Mouse (Mus musculus) heart, embryonic 14.5 days (tissue): ENCODE data around the gene Mat1a. TPM values are rescaled to one million over a fixed set of nuclear protein-coding genes. Genes with fewer than 3 reads are reported as not detected.

ENCODE experiments used
- ATAC-seq: fragments of 200-750 bp; cut with Nextera tagmentation; 2 replicates; pipeline ENCODE4 v1.8.0; 2017; ENCODE audit warnings: low read depth, moderate TSS enrichment; ENCODE audit not compliant: insufficient number of reproducible peaks, insufficient read depth, low FRiP score
- H3K27ac ChIP-seq, 2 experiments: fragments of 200-500 bp in 1 of 2; fragments of 300-500 bp in 1 of 2; sonication (generic) in 1 of 2; replicated peaks in 1 of 2; 2 replicates each; pipeline ENCODE4 v1.5.1; 2012 to 2014; ENCODE audit warnings: low read depth in 2 of 2, low read length in 2 of 2, control low read depth in 1 of 2, mild to moderate bottlenecking in 1 of 2, mixed read lengths in 1 of 2; ENCODE audit not compliant: control insufficient read depth in 1 of 2, insufficient read depth in 1 of 2
- H3K27me3 ChIP-seq: fragments of 300-500 bp; sonication (generic); 2 replicates; pipeline ENCODE4 v1.6.1; 2014; ENCODE audit warnings: mild to moderate bottlenecking, low read length, control low read depth; ENCODE audit not compliant: control insufficient read depth, insufficient read depth
- H3K36me3 ChIP-seq: fragments of 300-500 bp; sonication (generic); 2 replicates; pipeline ENCODE4 v1.6.1; 2014; ENCODE audit warnings: mild to moderate bottlenecking, control low read depth, low read length, mixed read lengths; ENCODE audit not compliant: control insufficient read depth, insufficient read depth
- H3K4me1 ChIP-seq, 2 experiments: fragments of 200-500 bp in 1 of 2; fragments of 300-500 bp in 1 of 2; sonication (generic) in 1 of 2; 2 replicates each; pipeline ENCODE4 v1.6.1; 2012 to 2014; ENCODE audit warnings: low read length in 2 of 2, control low read depth in 1 of 2, mixed read lengths in 1 of 2; ENCODE audit not compliant: control insufficient read depth in 2 of 2, insufficient read depth in 2 of 2
- H3K4me2 ChIP-seq: fragments of 300-500 bp; sonication (generic); 2 replicates; pipeline ENCODE4 v1.6.1; 2014; ENCODE audit warnings: mild to moderate bottlenecking, low read length
- H3K4me3 ChIP-seq, 2 experiments: fragments of 200-500 bp in 1 of 2; fragments of 300-500 bp in 1 of 2; sonication (generic) in 1 of 2; 2 replicates each; pipeline ENCODE4 v1.5.1; 2012 to 2014; ENCODE audit warnings: low read length in 2 of 2, mild to moderate bottlenecking in 2 of 2, control low read depth in 1 of 2, low read depth in 1 of 2, moderate library complexity in 1 of 2; ENCODE audit not compliant: control insufficient read depth in 1 of 2, insufficient read depth in 1 of 2
- H3K9ac ChIP-seq: fragments of 300-500 bp; sonication (generic); 2 replicates; pipeline ENCODE4 v1.6.1; 2014; ENCODE audit warnings: mild to moderate bottlenecking, low read length
- H3K9me3 ChIP-seq: fragments of 300-500 bp; sonication (generic); 2 replicates; pipeline ENCODE4 v1.6.1; 2016; ENCODE audit warnings: low read length, control low read depth; ENCODE audit not compliant: control insufficient read depth
- WGBS: fragments of 180-500 bp; shearing (Covaris S2); extraction: QIAGEN DNeasy Blood & Tissue Kit; methylation state at CpG from one replicate; pipeline ENCODE4 v1.1.7; 2014; 5-methylcytosine and 5-hydroxymethylcytosine counted together
- polyA plus RNA-seq: library from polyadenylated mRNA; unstranded; fragments of >200 nt; fragmentation: Nextera tagmentation; extraction: Ambion mirVana; gene quantifications from 2 replicates; pipeline ENCODE4 v1.2.1, GENCODE M21; 2014

The Mat1a gene
- 0.63 and 0.82 TPM in 2 replicates for polyA plus RNA-seq

DNA sequence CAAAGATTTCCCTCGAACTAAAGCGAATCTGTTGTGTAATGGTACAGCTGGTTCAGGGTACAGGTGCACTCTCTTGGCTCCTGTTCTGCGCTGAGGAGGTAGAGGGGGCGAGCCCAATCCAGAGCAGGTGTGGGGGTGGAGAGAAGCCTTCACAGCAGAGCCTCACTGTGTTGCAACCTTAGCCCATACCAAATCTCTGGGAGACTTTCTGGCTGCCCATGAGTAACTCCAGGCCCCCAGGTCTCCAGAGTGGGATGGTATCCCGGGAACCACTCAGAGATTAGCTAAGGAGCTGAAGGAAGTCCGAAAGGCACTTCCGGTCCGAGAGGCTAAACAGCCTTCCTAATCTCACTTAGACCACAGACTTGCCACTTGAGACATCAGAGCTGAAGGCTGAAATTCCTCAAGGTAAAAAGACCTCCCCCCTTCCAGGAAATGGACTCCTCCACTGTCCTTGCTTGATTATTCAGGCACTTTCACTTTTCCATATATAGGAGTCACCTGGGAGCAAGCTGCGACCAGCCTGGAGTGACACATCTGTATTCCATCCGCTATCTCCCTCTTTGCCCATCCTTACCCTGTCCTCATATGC, at the start of gene Mat1a:
Gene Mat1a, plus strand, starts transcription at position 183 of the 592 bp plus-strand sequence.
- WGBS = 40% methylated on average over 10 of the region's 10 CpGs
- Histone ChIP-seq H3K4me3 (peak within 1 kb of the TSS; percentile 8 to 17; a peak in 3 of 4 replicates), H3K27me3 (no peaks in the 10 kb centered on the region), H3K4me1 (peaks cover 0 to 4% of the 10 kb centered on the region in 2 experiments; a peak in 2 of 4 replicates), H3K36me3 (no peaks in the 10 kb centered on the region), H3K9me3 (no peaks in the 10 kb centered on the region), H3K27ac (no peak within 1 kb of the TSS), H3K9ac (0 out of 2 replicates have a peak within 1 kb of the TSS, but pooled peaks have one; percentile 2), H3K4me2 (peak within 1 kb of the TSS; percentile 54)
- ATAC-seq = no peak

DNA sequence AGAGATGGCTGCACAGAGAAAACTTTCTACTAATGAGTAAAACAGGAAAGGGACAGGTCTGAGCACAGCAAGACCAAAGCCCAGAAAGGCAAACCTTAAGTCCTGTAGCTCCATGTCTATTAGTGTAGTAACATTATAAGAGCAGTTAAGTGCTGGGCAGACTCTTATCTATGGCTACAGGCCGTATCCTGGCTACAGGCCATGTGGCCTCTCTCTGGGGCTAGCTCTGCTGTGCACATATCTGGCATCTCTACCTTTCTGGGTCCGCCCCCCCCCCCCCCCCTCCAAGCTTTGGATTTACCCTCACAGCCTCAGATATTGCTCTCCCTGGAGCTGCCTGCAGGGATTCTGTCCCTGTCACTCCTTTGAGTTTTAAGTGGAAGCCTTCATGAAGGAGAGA, 39.7 kb upstream of the Mat1a start:
- Histone ChIP-seq H3K27ac (peak overlapping the region in 1 of 2 experiments; percentile 44; a peak in 1 of 4 replicates), H3K9ac (no peak overlapping the region), H3K27me3 (no peaks in the 10 kb centered on the region), H3K9me3 (no peaks in the 10 kb centered on the region), H3K36me3 (no peaks in the 10 kb centered on the region), H3K4me1 (peaks cover 2 to 7% of the 10 kb centered on the region in 2 experiments), H3K4me3 (no peak overlapping the region), H3K4me2 (no peak overlapping the region)
- peak; percentile 59; the same call in 1 of the 2 replicates for ATAC-seq
- 10% methylated on average over 2 of the region's 2 CpGs for WGBS

GRCm38 (mm10) chr14:41066416-41066815, 38.4 kb upstream of the Mat1a start:
- H3K4me2 ChIP-seq = no peak overlapping the region
- H3K27ac ChIP-seq = no peak overlapping the region
- no peaks in the 10 kb centered on the region for H3K36me3 ChIP-seq
- H3K4me1 ChIP-seq = peaks cover 2 to 7% of the 10 kb centered on the region in 2 experiments
- WGBS = 19% methylated on average over 1 of the region's 1 CpGs
- H3K9me3 ChIP-seq = no peaks in the 10 kb centered on the region
- no peaks in the 10 kb centered on the region for H3K27me3 ChIP-seq
- H3K4me3 ChIP-seq = no peak overlapping the region
- ATAC-seq = no peak
- H3K9ac ChIP-seq = no peak overlapping the region

DNA sequence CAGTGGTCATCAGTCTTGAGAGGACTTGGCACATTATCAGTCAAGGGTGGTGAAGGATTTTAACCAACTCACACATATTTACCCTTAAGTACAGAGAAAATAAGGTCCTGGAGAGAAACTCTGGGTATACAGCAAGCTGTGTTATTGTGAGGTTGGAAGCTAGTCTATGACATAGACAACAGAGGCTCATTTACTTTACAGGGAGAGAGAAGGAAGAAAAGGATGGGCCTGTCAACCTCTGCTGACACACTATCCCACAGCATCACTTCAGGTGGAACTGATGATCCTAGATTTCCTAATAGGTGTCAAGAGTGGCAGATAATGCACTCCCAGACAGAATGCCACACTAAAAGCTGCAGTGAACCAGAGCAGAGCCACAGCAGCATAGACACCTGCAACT, 35.7 kb upstream of the Mat1a start, which contains the start of gene Dydc2:
Gene Dydc2, minus strand, starts transcription at position 101 of the 400 bp plus-strand sequence.
- H3K9ac ChIP-seq = no peak within 1 kb of the TSS
- H3K4me1 ChIP-seq = peaks cover 6 to 12% of the 10 kb centered on the region in 2 experiments
- H3K27me3 ChIP-seq = no peaks in the 10 kb centered on the region
- H3K27ac ChIP-seq = no peak within 1 kb of the TSS
- no peaks in the 10 kb centered on the region for H3K9me3 ChIP-seq
- no peaks in the 10 kb centered on the region for H3K36me3 ChIP-seq
- no peak within 1 kb of the TSS for H3K4me3 ChIP-seq
- no peak for ATAC-seq
- H3K4me2 ChIP-seq = no peak within 1 kb of the TSS

GRCm38 (mm10) chr14:41070343-41070742, 34.5 kb upstream of the Mat1a start:
- Histone ChIP-seq H3K27ac (no peak overlapping the region), H3K4me2 (no peak overlapping the region), H3K4me3 (no peak overlapping the region), H3K9ac (no peak overlapping the region), H3K9me3 (no peaks in the 10 kb centered on the region), H3K36me3 (no peaks in the 10 kb centered on the region), H3K4me1 (peaks cover 5 to 6% of the 10 kb centered on the region in 2 experiments), H3K27me3 (no peaks in the 10 kb centered on the region)
- 77% methylated on average over 3 of the region's 3 CpGs for WGBS
- no peak for ATAC-seq

GRCm38 (mm10) chr14:41072229-41072943, 32.4 kb upstream of the Mat1a start, which contains the start of gene Dydc1:
TSS of gene Dydc1 (plus strand) at chr14:41072911.
- Histone ChIP-seq H3K27me3 (no peaks in the 10 kb centered on the region), H3K9ac (peak within 1 kb of the TSS; percentile 34; the same call in 1 of the 2 replicates), H3K4me1 (peaks cover 4 to 5% of the 10 kb centered on the region in 2 experiments), H3K4me2 (peak within 1 kb of the TSS; percentile 71), H3K27ac (no peak within 1 kb of the TSS), H3K36me3 (no peaks in the 10 kb centered on the region), H3K4me3 (peak within 1 kb of the TSS; percentile 46 to 57), H3K9me3 (no peaks in the 10 kb centered on the region)
- ATAC-seq = peak; percentile 61; the same call in 1 of the 2 replicates
- 11% methylated on average over 23 of the region's 23 CpGs for WGBS

- WGBS = 3% methylated on average over 8 of the region's 8 CpGs
- ATAC-seq = no peak
- Histone ChIP-seq H3K9me3 (no peaks in the 10 kb centered on the region), H3K4me1 (peaks cover 4 to 5% of the 10 kb centered on the region in 2 experiments), H3K4me2 (peak overlapping the region; percentile 71), H3K9ac (peak overlapping the region; percentile 34; the same call in 1 of the 2 replicates), H3K36me3 (no peaks in the 10 kb centered on the region), H3K27ac (no peak overlapping the region), H3K4me3 (peak overlapping the region; percentile 46 to 57), H3K27me3 (no peaks in the 10 kb centered on the region)
Observed at GRCm38 (mm10) chr14:41072944-41073275, 31.9 kb upstream of the Mat1a start.
